Mouse (Mus musculus) CH12.LX (cell line): ENCODE results near the gene Sel1l. TPM values are rescaled to one million over a fixed set of nuclear protein-coding genes. Genes with fewer than 3 reads are reported as not detected.

Experiments
- DNase-seq: peaks from one replicate; pipeline ENCODE4 v3.0.0-alpha.2; 2013; ENCODE audit errors: extremely low read depth
- H3K27ac ChIP-seq: 2 replicates; pipeline ENCODE4 v1.5.1; 2012; ENCODE audit warnings: low read depth, mild to moderate bottlenecking, control low read depth, moderate library complexity; ENCODE audit not compliant: insufficient read depth
- H3K27me3 ChIP-seq: replicated peaks from 2 replicates; pipeline ENCODE3; 2012; ENCODE audit warnings: inconsistent platforms
- H3K36me3 ChIP-seq, 2 experiments: replicated peaks in 1 of 2; 2 replicates each; pipeline versions ENCODE3 to v1.6.1; 2012; ENCODE audit warnings: inconsistent platforms in 1 of 2, low read length in 1 of 2, mild to moderate bottlenecking in 1 of 2, mixed read lengths in 1 of 2, moderate library complexity in 1 of 2; ENCODE audit not compliant: control insufficient read depth in 1 of 2, insufficient read depth in 1 of 2
- H3K4me1 ChIP-seq, 2 experiments: 2 replicates each; pipeline ENCODE4 v1.6.1; 2012; ENCODE audit warnings: inconsistent platforms in 1 of 2, moderate library complexity in 1 of 2; ENCODE audit not compliant: insufficient read depth in 2 of 2, control insufficient read depth in 1 of 2
- H3K4me2 ChIP-seq: 2 replicates; pipeline ENCODE4 v1.6.1; 2012; ENCODE audit warnings: low read depth, mild to moderate bottlenecking, control low read depth; ENCODE audit not compliant: poor library complexity, insufficient read depth, severe bottlenecking
- H3K4me3 ChIP-seq, 3 experiments: fragments of 150-350 bp in 1 of 3; sonication (generic) in 1 of 3; replicated peaks in 1 of 3; 2 replicates each; pipeline versions ENCODE3 to v1.5.1; 2011 to 2012; ENCODE audit warnings: low read depth in 2 of 3, low read length in 2 of 3, mild to moderate bottlenecking in 2 of 3, moderate library complexity in 2 of 3, control low read depth in 1 of 3, improper control_type of control experiment in 1 of 3, inconsistent platforms in 1 of 3, mixed read lengths in 1 of 3; ENCODE audit not compliant: poor library complexity in 1 of 3
- H3K79me2 ChIP-seq: replicated peaks from 2 replicates; pipeline ENCODE4 v1.6.1; 2012; ENCODE audit warnings: mild to moderate bottlenecking, moderate library complexity; ENCODE audit not compliant: control insufficient read depth, poor library complexity, insufficient read depth, severe bottlenecking; ENCODE audit errors: extremely low read depth
- H3K9ac ChIP-seq: 2 replicates; pipeline ENCODE4 v1.6.1; 2012; ENCODE audit warnings: low read depth, mild to moderate bottlenecking, control low read depth, moderate library complexity; ENCODE audit not compliant: insufficient read depth
- H3K9me3 ChIP-seq: replicated peaks from 2 replicates; pipeline ENCODE3; 2012; ENCODE audit warnings: low read length, inconsistent platforms, mixed read lengths
- CHD1 ChIP-seq: IDR thresholded peaks from 2 replicates; pipeline ENCODE4 v1.6.1; 2012; ENCODE audit warnings: low read depth, low read length, improper control_type of control experiment, inconsistent platforms
- E2F4 ChIP-seq: IDR thresholded peaks from 2 replicates; pipeline ENCODE4 v1.6.1; 2011; ENCODE audit warnings: low read depth, low read length, improper control_type of control experiment; ENCODE audit not compliant: insufficient replicate concordance
- ELF1 ChIP-seq: IDR thresholded peaks from 2 replicates; pipeline ENCODE4 v1.6.1; 2014; ENCODE audit warnings: low read depth, mild to moderate bottlenecking, inconsistent platforms, low read length, improper control_type of control experiment
- EP300 ChIP-seq: IDR thresholded peaks from 2 replicates; pipeline ENCODE4 v1.6.1; 2011; ENCODE audit warnings: low read length, improper control_type of control experiment
- GABPA ChIP-seq: IDR thresholded peaks from 2 replicates; pipeline ENCODE4 v1.6.1; 2012; ENCODE audit warnings: low read depth, low read length, improper control_type of control experiment, inconsistent platforms; ENCODE audit not compliant: insufficient replicate concordance
- HCFC1 ChIP-seq: IDR thresholded peaks from 2 replicates; pipeline ENCODE4 v1.6.1; 2012; ENCODE audit warnings: low read depth, mild to moderate bottlenecking, inconsistent platforms, low read length, improper control_type of control experiment
- JUND ChIP-seq: conservative IDR thresholded peaks from 2 replicates; pipeline ENCODE4 v1.6.1; 2011; ENCODE audit warnings: low read depth, low read length, improper control_type of control experiment
- KAT2A ChIP-seq: IDR thresholded peaks from 2 replicates; pipeline ENCODE4 v1.6.1; 2012; ENCODE audit warnings: low read length, improper control_type of control experiment, inconsistent platforms; ENCODE audit not compliant: insufficient replicate concordance
- MAX ChIP-seq: IDR thresholded peaks from 2 replicates; pipeline ENCODE4 v1.6.1; 2011; ENCODE audit warnings: low read length, improper control_type of control experiment
- MAZ ChIP-seq: IDR thresholded peaks from 2 replicates; pipeline ENCODE4 v1.6.1; 2012; ENCODE audit warnings: low read depth, mild to moderate bottlenecking, inconsistent platforms, low read length, improper control_type of control experiment, moderate library complexity
- MEF2A ChIP-seq: IDR thresholded peaks from 2 replicates; pipeline ENCODE4 v1.6.1; 2014; ENCODE audit warnings: low read depth, mild to moderate bottlenecking, inconsistent platforms, low read length, improper control_type of control experiment, borderline replicate concordance
- MYC ChIP-seq: IDR thresholded peaks from 2 replicates; pipeline ENCODE4 v1.6.1; 2011; ENCODE audit warnings: low read depth, mild to moderate bottlenecking, improper control_type of control experiment, low read length
- POLR2AphosphoS2 ChIP-seq: IDR thresholded peaks from 2 replicates; pipeline ENCODE4 v1.6.1; 2011; ENCODE audit warnings: low read depth, low read length, improper control_type of control experiment
- RAD21 ChIP-seq: IDR thresholded peaks from 2 replicates; pipeline ENCODE4 v1.6.1; 2011; ENCODE audit warnings: low read depth, mild to moderate bottlenecking, low read length, improper control_type of control experiment, moderate library complexity
- RCOR1 ChIP-seq: conservative IDR thresholded peaks from 2 replicates; pipeline ENCODE4 v1.6.1; 2012; ENCODE audit warnings: low read depth, mild to moderate bottlenecking, inconsistent platforms, low read length, improper control_type of control experiment
- SIN3A ChIP-seq: IDR thresholded peaks from 2 replicates; pipeline ENCODE4 v1.6.1; 2012; ENCODE audit warnings: low read length, improper control_type of control experiment, inconsistent platforms
- SMC3 ChIP-seq: IDR thresholded peaks from 2 replicates; pipeline ENCODE4 v1.6.1; 2011; ENCODE audit warnings: low read depth, low read length, improper control_type of control experiment
- TBP ChIP-seq: conservative IDR thresholded peaks from 2 replicates; pipeline ENCODE4 v1.6.1; 2011; ENCODE audit warnings: low read depth, low read length, improper control_type of control experiment
- UBTF ChIP-seq: IDR thresholded peaks from 2 replicates; pipeline ENCODE4 v1.6.1; 2012; ENCODE audit warnings: low read depth, mild to moderate bottlenecking, inconsistent platforms, low read length, improper control_type of control experiment, moderate library complexity
- USF2 ChIP-seq: conservative IDR thresholded peaks from 2 replicates; pipeline ENCODE4 v1.6.1; 2011; ENCODE audit warnings: low read depth, low read length, improper control_type of control experiment
- ZKSCAN1 ChIP-seq: IDR thresholded peaks from 2 replicates; pipeline ENCODE4 v1.6.1; 2012; ENCODE audit warnings: low read depth, inconsistent platforms, low read length, improper control_type of control experiment, borderline replicate concordance
- ZMIZ1 ChIP-seq: IDR thresholded peaks from 2 replicates; pipeline ENCODE4 v1.6.1; 2012; ENCODE audit warnings: low read depth, mild to moderate bottlenecking, inconsistent platforms, low read length, improper control_type of control experiment
- ZNF384 ChIP-seq: IDR thresholded peaks from 2 replicates; pipeline ENCODE4 v1.6.1; 2012; ENCODE audit warnings: low read depth, low read length, improper control_type of control experiment, inconsistent platforms
- dilution Hi-C: fragments of 300-500 bp; cut with MboI; formaldehyde crosslinking; loops from 2 replicates; pipeline ENCODE4 v1.14.3; 2020; ENCODE audit warnings: low sequenced_read_pairs; ENCODE audit not compliant: extremely low pct_unique_long_range_greater_than_20kb, extremely low pct_ligation_motif_present
- in situ Hi-C: fragments of 300-500 bp; cut with MboI; formaldehyde crosslinking; loops from 3 replicates; pipeline ENCODE4 v1.14.3; 2019; ENCODE audit warnings: low sequenced_read_pairs, low pct_ligation_motif_present, low pct_unique_long_range_greater_than_20kb, mixed read lengths
- polyA plus RNA-seq: library from polyadenylated mRNA; unstranded; fragments of >175 nt; gene quantifications from 2 replicates; pipeline ENCODE4 v1.2.1, GENCODE M21; 2012; ENCODE audit warnings: low read depth; ENCODE audit not compliant: insufficient read length
- total RNA-seq, 2 experiments: library from RNA; depleted of rRNA; stranded (reverse); fragments of 300-350 nt in 1 of 2; fragments of >200 nt in 1 of 2; gene quantifications; 2 replicates each; pipeline ENCODE4 v1.2.3; 2012 to 2014

The Sel1l gene
- total and polyA plus RNA-seq, 3 experiments: 46.6 to 155 (median 84.7) TPM

DNA sequence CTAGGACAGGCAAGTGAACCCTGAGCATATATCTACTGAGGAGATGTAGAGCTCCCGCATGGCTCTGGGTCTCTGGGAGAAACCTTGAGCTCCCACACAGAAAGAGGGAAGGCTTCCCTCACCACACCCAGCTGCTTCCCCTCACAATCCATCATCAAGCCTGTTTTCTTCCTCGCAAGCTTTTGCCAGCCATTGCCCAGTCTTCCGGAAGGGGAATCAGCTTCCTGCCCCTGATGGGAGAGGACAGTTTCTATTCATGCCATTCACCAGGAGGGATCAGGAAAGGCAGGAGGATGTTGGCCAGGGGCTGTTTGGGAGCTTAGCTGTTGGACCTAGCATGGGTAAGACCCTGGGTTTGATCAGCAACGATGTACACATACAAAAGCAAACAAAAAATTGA lies 52.2 kb downstream of the Sel1l start:
- Histone ChIP-seq H3K9me3 (peaks cover 2% of the 10 kb centered on the region), H3K4me2 (no peak overlapping the region), H3K79me2 (no peaks in the 10 kb centered on the region), H3K27me3 (no peaks in the 10 kb centered on the region), H3K4me1 (peaks cover 20 to 37% of the 10 kb centered on the region in 2 experiments), H3K36me3 (no peaks in the 10 kb centered on the region), H3K27ac (no peak overlapping the region), H3K9ac (no peak overlapping the region), H3K4me3 (no peak overlapping the region)
- dilution Hi-C loops: no loop called here
- in situ Hi-C loops: loop anchor here (10.0 to 25.0 kb wide), 2 partner anchors 122 to 384 kb away; no protein-coding TSS in a partner anchor
- no peak for DNase-seq
- TF ChIP-seq EP300 (no peak), GABPA (no peak), CHD1 (no peak), UBTF (no peak), ZKSCAN1 (no peak), SMC3 (no peak), MAX (no peak), RCOR1 (no peak), MAZ (no peak), MYC (no peak), ZMIZ1 (no peak), TBP (no peak), SIN3A (no peak), HCFC1 (no peak), RAD21 (no peak)

DNA sequence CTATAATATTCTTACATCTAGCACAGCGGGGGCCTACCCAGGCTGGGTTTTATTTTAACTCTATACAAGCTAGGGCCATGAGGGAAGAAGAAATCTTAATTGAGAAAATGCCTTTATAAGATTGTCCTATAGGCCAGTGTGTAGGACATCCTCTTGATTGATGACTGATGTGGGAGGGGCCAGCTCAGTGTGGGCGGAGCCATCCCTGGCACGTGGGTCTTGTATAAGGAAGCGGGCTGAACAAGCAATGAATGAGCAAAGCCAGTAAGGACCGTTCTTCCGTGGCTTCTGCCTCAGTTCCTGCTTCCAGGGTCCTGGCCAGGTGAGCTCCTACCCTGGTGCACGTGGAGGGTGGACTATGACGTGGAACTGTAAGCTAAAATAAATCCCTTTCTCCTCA lies 55.7 kb downstream of the Sel1l start:
- H3K36me3 ChIP-seq: no peaks in the 10 kb centered on the region
- dilution Hi-C loops: no loop called here
- no peak overlapping the region for H3K4me3 ChIP-seq
- TF ChIP-seq UBTF: no peak
- no peak for TF ChIP-seq ZKSCAN1
- no peak for TF ChIP-seq MAZ
- TF ChIP-seq RAD21: no peak
- no peak for TF ChIP-seq JUND
- no peak for TF ChIP-seq ZNF384
- TF ChIP-seq SMC3: no peak
- TF ChIP-seq ELF1: no peak
- TF ChIP-seq MEF2A: no peak
- no peak for TF ChIP-seq KAT2A
- no peak for TF ChIP-seq MAX
- no peak for TF ChIP-seq HCFC1
- TF ChIP-seq USF2: no peak
- no peak for TF ChIP-seq CHD1
- TF ChIP-seq E2F4: no peak
- TF ChIP-seq POLR2AphosphoS2: no peak
- no peak overlapping the region for H3K27ac ChIP-seq
- in situ Hi-C loops: loop anchor here (10.0 to 25.0 kb wide), 2 partner anchors 118 to 381 kb away; no protein-coding TSS in a partner anchor
- H3K9ac ChIP-seq: no peak overlapping the region
- H3K4me2 ChIP-seq: no peak overlapping the region
- no peaks in the 10 kb centered on the region for H3K27me3 ChIP-seq
- H3K9me3 ChIP-seq: peaks cover 2% of the 10 kb centered on the region
- no peak for DNase-seq
- no peaks in the 10 kb centered on the region for H3K79me2 ChIP-seq
- H3K4me1 ChIP-seq: peaks cover 0 to 8% of the 10 kb centered on the region in 2 experiments; a peak in 2 of 4 replicates
